8 mouse cellular contexts compared by ENCODE assay signal in genomic region chr11:20691000-20691399, GRCm38 (mm10). TPM values are rescaled to one million over a fixed set of nuclear protein-coding genes. Genes with fewer than 3 reads are reported as not detected.
DNase-seq lines count a peak whose midpoint lies in the region; ATAC-seq and TF ChIP-seq lines count a peak whose summit lies in the region.

No protein-coding gene starts in this region.

- H3K4me2 ChIP-seq in forebrain, postnatal 0 days (ENCODE audit: low read depth), result no peak overlapping the region
- H3K4me2 ChIP-seq in hindbrain, embryonic 13.5 days, result no peak overlapping the region

- 1% methylated on average over 4 of the region's 4 CpGs for WGBS in forebrain, postnatal 0 days
- 6% methylated on average over 4 of the region's 4 CpGs for WGBS in hindbrain, embryonic 13.5 days

- no peaks in the 10 kb centered on the region for H3K4me1 ChIP-seq in forebrain, postnatal 0 days (ENCODE audit: insufficient read depth)
- H3K4me1 ChIP-seq in hindbrain, embryonic 13.5 days (replicated peaks), result no peaks in the 10 kb centered on the region

- H3K9ac ChIP-seq in forebrain, postnatal 0 days, result no peak overlapping the region
- no peak overlapping the region for H3K9ac ChIP-seq in hindbrain, embryonic 13.5 days

- H3K27ac ChIP-seq in forebrain, postnatal 0 days (ENCODE audit: low read depth, low read length), result no peak overlapping the region
- H3K27ac ChIP-seq in hindbrain, embryonic 13.5 days, result no peak overlapping the region

- H3K36me3 ChIP-seq in forebrain, postnatal 0 days (ENCODE audit: insufficient read depth), result peaks cover 13% of the 10 kb centered on the region
- peaks cover 9% of the 10 kb centered on the region for H3K36me3 ChIP-seq in hindbrain, embryonic 13.5 days

- H3K27me3 ChIP-seq in forebrain, postnatal 0 days (ENCODE audit: insufficient read depth, low read length), result no peaks in the 10 kb centered on the region
- no peaks in the 10 kb centered on the region for H3K27me3 ChIP-seq in hindbrain, embryonic 13.5 days

- ATAC-seq in forebrain, postnatal 0 days, result peak; percentile 93
- peak; percentile 89 for ATAC-seq in hindbrain, embryonic 13.5 days (ENCODE audit: low FRiP score)

- peak; percentile 47 for DNase-seq in MEL-GATA-1-ER (ENCODE audit: extremely low read depth, low read depth)
- DNase-seq in cerebellum, adult 11-12 months, result peak; percentile 47
- peak; percentile 88 for DNase-seq in forebrain, postnatal 0 days
- peak; percentile 50 for DNase-seq in layer of hippocampus, adult 9-11 months
- DNase-seq in lung, postnatal 10 days, result peak; percentile 80
- DNase-seq in retina, adult 2 months (ENCODE audit: low read depth, low spot score), result peak; percentile 45
- DNase-seq in thymus, postnatal 25 days, result peak; percentile 64

- H3K9me3 ChIP-seq in forebrain, postnatal 0 days (ENCODE audit: low read length), result no peaks in the 10 kb centered on the region
- H3K9me3 ChIP-seq in hindbrain, embryonic 13.5 days, result no peaks in the 10 kb centered on the region

- H3K4me3 ChIP-seq in forebrain, postnatal 0 days (ENCODE audit: low read depth, low read length), result no peak overlapping the region
- H3K4me3 ChIP-seq in hindbrain, embryonic 13.5 days, result no peak overlapping the region

- peak; percentile 95 for TF ChIP-seq CTCF in forebrain, postnatal 0 days (IDR thresholded peaks at IDR 0.05; ENCODE audit: low read depth)

RNA-seq across cellular contexts. Expression of gene Aftph, which starts 50.4 kb away (rescaled TPM):
- total RNA-seq in forebrain, postnatal 0 days (2014; rRNA removed), result 52.9 and 73.9 TPM in 2 replicates
- 17.3 and 24.2 TPM in 2 replicates for polyA plus RNA-seq in forebrain, postnatal 0 days (2015; fragmentation: Nextera tagmentation; extraction: Ambion mirVana)
- 37.7 and 40.2 TPM in 2 replicates for polyA plus RNA-seq in hindbrain, embryonic 13.5 days (2015; fragmentation: Nextera tagmentation; extraction: Ambion mirVana)
